ENCODE assay signal across 9 mouse cellular contexts in the genomic region with DNA sequence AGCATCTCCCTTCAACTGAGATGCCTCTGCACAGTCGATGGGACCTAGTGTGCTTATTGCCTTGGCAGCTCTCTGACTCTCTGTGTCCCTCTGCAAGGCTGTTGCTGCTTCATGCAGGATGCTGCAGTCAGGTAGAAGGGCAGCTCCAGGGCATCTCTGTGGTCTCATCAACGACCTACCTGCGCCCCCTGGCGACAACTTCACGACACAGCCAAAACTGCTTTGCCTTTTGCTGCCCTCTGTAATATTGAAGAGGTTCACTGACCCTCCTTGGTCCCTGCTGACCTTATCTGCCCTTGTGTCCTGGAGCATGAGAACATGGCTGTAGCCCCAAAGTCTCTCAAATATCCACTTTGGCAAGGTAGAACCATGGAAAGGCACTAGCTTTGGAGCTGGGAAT.
DNase-seq lines count a peak whose midpoint lies in the region; ATAC-seq and TF ChIP-seq lines count a peak whose summit lies in the region.
"Had no signal": no experiment of that assay in that cellular context is flagged by ENCODE, and none has a peak within 500 bp of the region (broad histone marks: within the 10 kb centered on the region; RNA-seq: fewer than 3 reads in every experiment).

No protein-coding gene starts in this region.

- no peak overlapping the region for H3K27ac ChIP-seq in intestine, embryonic 14.5 days (ENCODE audit: low read depth)
- H3K27ac ChIP-seq in intestine, embryonic 15.5 days, result no peak overlapping the region
- H3K27ac ChIP-seq in MEL (ENCODE audit: control insufficient read depth, low read depth, low read length), result no peak overlapping the region
- H3K27ac ChIP-seq in neural tube, embryonic 12.5 days, result no peak overlapping the region
- H3K27ac ChIP-seq: stomach, embryonic 15.5 days had no signal

- peak; percentile 39 for TF ChIP-seq RAD21 in MEL (IDR thresholded peaks at IDR 0.05; ENCODE audit: low read depth, low read length)

- no peak for ATAC-seq in intestine, embryonic 14.5 days (replicated peaks; ENCODE audit: low FRiP score, low TSS enrichment, low read depth)
- no peak for ATAC-seq in intestine, embryonic 15.5 days
- ATAC-seq in neural tube, embryonic 12.5 days (ENCODE audit: low FRiP score, low read depth), result peak; percentile 73; the same call in 1 of the 2 replicates

- no peaks in the 10 kb centered on the region for H3K27me3 ChIP-seq in intestine, embryonic 14.5 days (replicated peaks; ENCODE audit: control insufficient read depth, insufficient read depth, low read length)
- no peaks in the 10 kb centered on the region for H3K27me3 ChIP-seq in intestine, embryonic 15.5 days (replicated peaks)
- H3K27me3 ChIP-seq in MEL (ENCODE audit: control insufficient read depth in 1 of 2, insufficient read depth in 2 of 2, low read length in 2 of 2), result no peaks in the 10 kb centered on the region
- 0 out of 2 replicates have a peak, but pooled peaks cover 2% of the 10 kb centered on the region for H3K27me3 ChIP-seq in neural tube, embryonic 12.5 days (replicated peaks)
- H3K27me3 ChIP-seq: stomach, embryonic 15.5 days had no signal

- no peak for TF ChIP-seq EP300 in MEL (IDR thresholded peaks at IDR 0.05; ENCODE audit: low read depth in 1 of 2, low read length in 2 of 2)

- H3K4me3 ChIP-seq in intestine, embryonic 14.5 days (ENCODE audit: low read depth, low read length), result no peak overlapping the region
- no peak overlapping the region for H3K4me3 ChIP-seq in intestine, embryonic 15.5 days (replicated peaks)
- H3K4me3 ChIP-seq in MEL (ENCODE audit: control insufficient read depth in 1 of 2, insufficient read depth in 1 of 2, low read depth in 2 of 2, low read length in 2 of 2), result no peak overlapping the region
- H3K4me3 ChIP-seq in neural tube, embryonic 12.5 days, result no peak overlapping the region
- H3K4me3 ChIP-seq: stomach, embryonic 15.5 days had no signal

- peak; percentile 74 for DNase-seq in intestine, embryonic 14.5 days (ENCODE audit: low spot score)
- DNase-seq in MEL (ENCODE audit: low read depth, low spot score), result peak; percentile 7
- peak; percentile 42 to 69 for DNase-seq in cerebellum, postnatal 25 days
- DNase-seq in frontal cortex, postnatal 36 days (ENCODE audit: low spot score in 2 of 2), result peak; percentile 38 to 60
- DNase-seq in left cerebral cortex, adult 18-20 months (ENCODE audit: low spot score in 2 of 2), result peak; percentile 51 to 65
- DNase-seq in Muller cell, postnatal 12 days (ENCODE audit: inconsistent ontology term), result no peak

- no peak overlapping the region for H3K9ac ChIP-seq in intestine, embryonic 14.5 days (ENCODE audit: low read length)
- H3K9ac ChIP-seq in intestine, embryonic 15.5 days, result no peak overlapping the region
- H3K9ac ChIP-seq in MEL (ENCODE audit: control insufficient read depth, low read depth, low read length, poor library complexity, severe bottlenecking), result no peak overlapping the region
- no peak overlapping the region for H3K9ac ChIP-seq in neural tube, embryonic 12.5 days
- H3K9ac ChIP-seq: stomach, embryonic 15.5 days had no signal

- no peak overlapping the region for H3K4me2 ChIP-seq in intestine, embryonic 14.5 days (ENCODE audit: low read length)
- no peak overlapping the region for H3K4me2 ChIP-seq in intestine, embryonic 15.5 days (replicated peaks)
- no peak overlapping the region for H3K4me2 ChIP-seq in neural tube, embryonic 12.5 days (replicated peaks)
- H3K4me2 ChIP-seq: stomach, embryonic 15.5 days had no signal

- WGBS in intestine, embryonic 14.5 days, result 3% methylated on average over 5 of the region's 5 CpGs
- 5% methylated on average over 5 of the region's 5 CpGs for WGBS in intestine, embryonic 15.5 days
- WGBS in neural tube, embryonic 12.5 days, result 1% methylated on average over 5 of the region's 5 CpGs

- TF ChIP-seq CTCF in MEL (IDR thresholded peaks at IDR 0.05 in 2 of 3, conservative IDR thresholded peaks at IDR 0.05 in 1 of 3; ENCODE audit: control insufficient read depth in 1 of 3, insufficient read depth in 1 of 3, low read depth in 2 of 3, low read length in 3 of 3, poor library complexity in 1 of 3, severe bottlenecking in 1 of 3), result peak; percentile 16 to 60 (median 36); a peak in 4 of 6 replicates

- H3K79me2 ChIP-seq in MEL (ENCODE audit: control insufficient read depth, insufficient read depth, low read length, poor library complexity), result no peaks in the 10 kb centered on the region

- no peaks in the 10 kb centered on the region for H3K9me3 ChIP-seq in intestine, embryonic 14.5 days (ENCODE audit: control insufficient read depth, low read length)
- no peaks in the 10 kb centered on the region for H3K9me3 ChIP-seq in intestine, embryonic 15.5 days
- no peaks in the 10 kb centered on the region for H3K9me3 ChIP-seq in MEL (replicated peaks; ENCODE audit: insufficient read depth, low read length)
- no peaks in the 10 kb centered on the region for H3K9me3 ChIP-seq in neural tube, embryonic 12.5 days
- H3K9me3 ChIP-seq: stomach, embryonic 15.5 days had no signal

- H3K4me1 ChIP-seq in intestine, embryonic 14.5 days (replicated peaks; ENCODE audit: control insufficient read depth, insufficient read depth, low read length), result no peaks in the 10 kb centered on the region
- H3K4me1 ChIP-seq in intestine, embryonic 15.5 days (replicated peaks), result no peaks in the 10 kb centered on the region
- no peaks in the 10 kb centered on the region for H3K4me1 ChIP-seq in MEL (ENCODE audit: control insufficient read depth in 1 of 2, insufficient read depth in 2 of 2, low read length in 2 of 2)
- no peaks in the 10 kb centered on the region for H3K4me1 ChIP-seq in neural tube, embryonic 12.5 days
- H3K4me1 ChIP-seq: stomach, embryonic 15.5 days had no signal

- H3K36me3 ChIP-seq in intestine, embryonic 14.5 days (ENCODE audit: control insufficient read depth, insufficient read depth, low read length), result no peaks in the 10 kb centered on the region
- H3K36me3 ChIP-seq in intestine, embryonic 15.5 days, result no peaks in the 10 kb centered on the region
- H3K36me3 ChIP-seq in MEL (ENCODE audit: control insufficient read depth in 1 of 2, insufficient read depth in 2 of 2, low read length in 2 of 2), result no peaks in the 10 kb centered on the region
- H3K36me3 ChIP-seq in neural tube, embryonic 12.5 days, result no peaks in the 10 kb centered on the region
- H3K36me3 ChIP-seq: stomach, embryonic 15.5 days had no signal

- TF ChIP-seq POLR2A in MEL (IDR thresholded peaks at IDR 0.05; ENCODE audit: control insufficient read depth in 1 of 2, insufficient read depth in 1 of 2, low read depth in 1 of 2, low read length in 2 of 2, poor library complexity in 1 of 2), result no peak

TF ChIP-seq in MEL, 35 proteins besides CTCF, POLR2A, EP300 and RAD21:
- TF ChIP-seq TAL1 (IDR thresholded peaks at IDR 0.05; ENCODE audit: low read length) (no peak), POLR2AphosphoS2 (IDR thresholded peaks at IDR 0.05; ENCODE audit: low read length) (no peak), ETS1 (IDR thresholded peaks at IDR 0.05; ENCODE audit: low read depth, low read length) (no peak), E2F4 (IDR thresholded peaks at IDR 0.05; ENCODE audit: borderline replicate concordance, low read depth, low read length) (no peak), MAZ (IDR thresholded peaks at IDR 0.05; ENCODE audit: low read depth, low read length) (no peak), SMC3 (IDR thresholded peaks at IDR 0.05; ENCODE audit: low read depth, low read length) (peak; percentile 51), MXI1 (IDR thresholded peaks at IDR 0.05; ENCODE audit: low read depth, low read length) (no peak), CHD2 (IDR thresholded peaks at IDR 0.05; ENCODE audit: low read length) (no peak), NELFE (IDR thresholded peaks at IDR 0.05; ENCODE audit: low read depth, low read length) (no peak), ZC3H11A (IDR thresholded peaks at IDR 0.05; ENCODE audit: low read depth, low read length) (peak; percentile 24; the same call in 1 of the 2 replicates), MAX (IDR thresholded peaks at IDR 0.05; ENCODE audit: low read length) (no peak), USF2 (IDR thresholded peaks at IDR 0.05; ENCODE audit: borderline replicate concordance in 1 of 2, insufficient read depth in 1 of 2, low read depth in 1 of 2, low read length in 2 of 2) (no peak), RCOR1 (IDR thresholded peaks at IDR 0.05; ENCODE audit: low read depth, low read length) (no peak), CHD1 (IDR thresholded peaks at IDR 0.05; ENCODE audit: low read depth, low read length) (no peak), GABPA (IDR thresholded peaks at IDR 0.05; ENCODE audit: low read depth, low read length) (no peak), BHLHE40 (IDR thresholded peaks at IDR 0.05; ENCODE audit: borderline replicate concordance, low read depth, low read length) (no peak), KAT2A (conservative IDR thresholded peaks at IDR 0.05; ENCODE audit: low read depth, low read length) (no peak)
